ENCODE assay signal across 22 mouse cellular contexts in the genomic region with DNA sequence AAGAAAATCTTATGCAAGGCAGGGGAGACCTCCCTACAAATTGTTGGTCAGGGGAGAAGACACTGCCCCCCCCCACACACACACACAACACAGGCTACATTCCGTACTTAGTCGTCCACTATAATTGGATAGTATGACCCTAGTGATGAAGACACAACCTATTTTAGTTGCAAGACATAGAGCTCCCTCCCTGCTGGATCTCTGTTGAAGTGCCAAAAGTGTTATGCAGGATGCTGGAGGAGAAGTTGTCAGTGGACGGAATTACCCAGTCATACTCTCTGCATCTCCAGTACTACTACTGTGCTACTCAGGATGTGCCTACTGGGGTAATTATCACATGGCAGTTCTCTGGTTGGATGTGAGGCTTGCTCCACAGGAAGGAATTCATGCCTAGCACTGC.
DNase-seq lines count a peak whose midpoint lies in the region; ATAC-seq and TF ChIP-seq lines count a peak whose summit lies in the region.
"Had no signal": no experiment of that assay in that cellular context is flagged by ENCODE, and none has a peak within 500 bp of the region (broad histone marks: within the 10 kb centered on the region; RNA-seq: fewer than 3 reads in every experiment).

No protein-coding gene starts in this region.

- H3K4me2 ChIP-seq in midbrain, embryonic 11.5 days: no peak overlapping the region
- H3K4me2 ChIP-seq in midbrain, embryonic 14.5 days (ENCODE audit: low read length): no peak overlapping the region

- no peaks in the 10 kb centered on the region for H3K27me3 ChIP-seq in midbrain, embryonic 11.5 days (ENCODE audit: control insufficient read depth, insufficient read depth, low read length)
- H3K27me3 ChIP-seq in midbrain, embryonic 14.5 days (ENCODE audit: control insufficient read depth, insufficient read depth, low read length): no peaks in the 10 kb centered on the region
- H3K27me3 ChIP-seq: CH12.LX, Patski had no signal

- no peaks in the 10 kb centered on the region for H3K9me3 ChIP-seq in midbrain, embryonic 11.5 days (ENCODE audit: control insufficient read depth, low read length)
- no peaks in the 10 kb centered on the region for H3K9me3 ChIP-seq in midbrain, embryonic 14.5 days (ENCODE audit: control insufficient read depth, low read length)
- H3K9me3 ChIP-seq: G1E had no signal

- peak overlapping the region; percentile 46 for H3K27ac ChIP-seq in gastrocnemius, adult 2 months
- no peak overlapping the region for H3K27ac ChIP-seq in midbrain, embryonic 11.5 days (ENCODE audit: low read depth, low read length)
- no peak overlapping the region for H3K27ac ChIP-seq in midbrain, embryonic 14.5 days (replicated peaks; ENCODE audit: low read depth, low read length)

- 91% methylated on average over 3 of the region's 3 CpGs for WGBS in midbrain, embryonic 11.5 days
- 94% methylated on average over 3 of the region's 3 CpGs for WGBS in midbrain, embryonic 14.5 days

- H3K4me3 ChIP-seq in gastrocnemius, adult 2 months: no peak overlapping the region
- H3K4me3 ChIP-seq in midbrain, embryonic 11.5 days (ENCODE audit: low read depth, low read length): no peak overlapping the region
- H3K4me3 ChIP-seq in midbrain, embryonic 14.5 days (replicated peaks; ENCODE audit: low read depth, low read length): no peak overlapping the region

- no peaks in the 10 kb centered on the region for H3K4me1 ChIP-seq in midbrain, embryonic 11.5 days (ENCODE audit: control insufficient read depth, insufficient read depth, low read length)
- 0 out of 2 replicates have a peak, but pooled peaks cover 7% of the 10 kb centered on the region for H3K4me1 ChIP-seq in midbrain, embryonic 14.5 days (ENCODE audit: control insufficient read depth, insufficient read depth, low read length)

- no peaks in the 10 kb centered on the region for H3K36me3 ChIP-seq in midbrain, embryonic 11.5 days (ENCODE audit: control insufficient read depth, insufficient read depth, low read length)
- no peaks in the 10 kb centered on the region for H3K36me3 ChIP-seq in midbrain, embryonic 14.5 days (ENCODE audit: control insufficient read depth, insufficient read depth, low read length)
- H3K36me3 ChIP-seq: G1E had no signal

- H3K9ac ChIP-seq in midbrain, embryonic 11.5 days (ENCODE audit: low read length): no peak overlapping the region
- no peak overlapping the region for H3K9ac ChIP-seq in midbrain, embryonic 14.5 days (replicated peaks; ENCODE audit: low read length)

- no peak for TF ChIP-seq CTCF in gastrocnemius, adult 2 months (IDR thresholded peaks at IDR 0.05)

- intact Hi-C loops in gastrocnemius, adult 2 months (cut with DNase I): loop anchor here (5.0 kb wide), 1 partner anchor 64 kb away; no protein-coding TSS in a partner anchor
- intact Hi-C loops in gastrocnemius, postnatal 14 days (cut with DNase I; ENCODE audit: low total_unique reads): no loop called here

- peak; percentile 59 for DNase-seq in gastrocnemius, adult 18-20 months (ENCODE audit: low spot score)
- DNase-seq in gastrocnemius, adult 8-10 months (ENCODE audit: low spot score in 2 of 2): no peak
- peak; percentile 34 for DNase-seq in gastrocnemius, adult 2 months
- no peak for DNase-seq in gastrocnemius, postnatal 14 days
- DNase-seq in midbrain, embryonic 11.5 days (ENCODE audit: low spot score, missing footprints): peak; percentile 79
- DNase-seq in midbrain, embryonic 14.5 days: no peak
- peak; percentile 56 for DNase-seq in skeletal muscle tissue, adult 2 months (ENCODE audit: low read depth, low spot score)
- DNase-seq in testis, postnatal 10 days (ENCODE audit: low spot score): no peak
- DNase-seq: adrenal gland, adult 2 months; adrenal gland, adult 8-10 months; adrenal gland, postnatal 10 days; adrenal gland, postnatal 14 days; adrenal gland, postnatal 25 days; adrenal gland, postnatal 36 days; B cell, adult 2 months; cerebellum, adult 11 months; cerebellum, adult 11-12 months had no signal

- no peak for ATAC-seq in midbrain, embryonic 11.5 days (ENCODE audit: low FRiP score)
- no peak for ATAC-seq in midbrain, embryonic 14.5 days (ENCODE audit: low FRiP score, low TSS enrichment)
- ATAC-seq: activated CD4-positive, CD25-positive, alpha-beta regulatory T cell, adult 4 months; CD4-positive, CD25-positive, alpha-beta regulatory T cell, adult 4 months; Patski had no signal

Comparison
In these comparisons a context has a peak if more than half of its experiments do, and no peak if none do; other contexts are left out.
1. DNase-seq: peak in gastrocnemius, adult 18-20 months (single experiment), gastrocnemius, adult 2 months (single experiment), midbrain, embryonic 11.5 days (single experiment) and skeletal muscle tissue, adult 2 months (single experiment); none in gastrocnemius, adult 8-10 months (0 of 2), gastrocnemius, postnatal 14 days (single experiment), midbrain, embryonic 14.5 days (single experiment) and testis, postnatal 10 days (single experiment).